Mouse (Mus musculus): ENCODE data around the gene Bag3. TPM values are rescaled to one million over a fixed set of nuclear protein-coding genes. Genes with fewer than 3 reads are reported as not detected.
A peak's percentile ranks its signal among the peaks of the same experiment; 100 is the strongest.

The Bag3 gene
- 12.7 and 14.2 TPM in 2 replicates for polyA plus RNA-seq (2015; fragmentation: Nextera tagmentation; extraction: Ambion mirVana)

- no peaks in the 10 kb centered on the region for H3K9me3 ChIP-seq (replicated peaks)
- peak within 1 kb of the TSS; percentile 74 for H3K4me3 ChIP-seq (replicated peaks)
- peak within 1 kb of the TSS; percentile 86 for H3K9ac ChIP-seq
- H3K4me2 ChIP-seq, result peak within 1 kb of the TSS; percentile 92
- H3K36me3 ChIP-seq, result no peaks in the 10 kb centered on the region
- peak within 1 kb of the TSS; percentile 92 for H3K27ac ChIP-seq
- peaks cover 20% of the 10 kb centered on the region for H3K4me1 ChIP-seq
- ATAC-seq (replicated peaks; ENCODE audit: low FRiP score), result peak; percentile 98
- no peaks in the 10 kb centered on the region for H3K27me3 ChIP-seq
- WGBS, result under 1% methylated on average over 45 of the region's 46 CpGs
These were observed at the start of gene Bag3 for GRCm38 (mm10) chr7:128523349-128523961. Gene Bag3 (plus strand): TSS chr7:128523616.

GRCm38 (mm10) chr7:128474322-128474721 is 49.1 kb upstream of the Bag3 start:
- no peaks in the 10 kb centered on the region for H3K27me3 ChIP-seq

GRCm38 (mm10) chr7:128488986-128489385 is 34.4 kb upstream of the Bag3 start:
- Histone ChIP-seq H3K9me3 (replicated peaks) (peaks cover 26% of the 10 kb centered on the region), H3K27ac (no peak overlapping the region), H3K4me2 (no peak overlapping the region), H3K4me3 (replicated peaks) (no peak overlapping the region), H3K36me3 (no peaks in the 10 kb centered on the region), H3K4me1 (no peaks in the 10 kb centered on the region), H3K9ac (no peak overlapping the region), H3K27me3 (no peaks in the 10 kb centered on the region)
- ATAC-seq (replicated peaks; ENCODE audit: low FRiP score), result no peak
- 92% methylated on average over 3 of the region's 3 CpGs for WGBS

More at GRCm38 (mm10) chr7:128474322-128474721, 49.1 kb upstream of the Bag3 start:
- 36% methylated on average over 10 of the region's 10 CpGs for WGBS
- H3K4me2 ChIP-seq, result peak overlapping the region; percentile 45
- H3K27ac ChIP-seq, result no peak overlapping the region
- H3K4me3 ChIP-seq (replicated peaks), result 0 out of 2 replicates have a peak overlapping the region, but pooled peaks have one; percentile 17
- H3K9ac ChIP-seq, result no peak overlapping the region
- H3K36me3 ChIP-seq, result no peaks in the 10 kb centered on the region
- no peaks in the 10 kb centered on the region for H3K4me1 ChIP-seq
- no peaks in the 10 kb centered on the region for H3K9me3 ChIP-seq (replicated peaks)
- ATAC-seq (replicated peaks; ENCODE audit: low FRiP score), result 0 out of 2 replicates have a peak, but pooled peaks have one; percentile 74

GRCm38 (mm10) chr7:128494546-128494945 is 28.9 kb upstream of the Bag3 start:
- Histone ChIP-seq H3K27me3 (no peaks in the 10 kb centered on the region), H3K9ac (no peak overlapping the region), H3K27ac (no peak overlapping the region), H3K9me3 (replicated peaks) (no peaks in the 10 kb centered on the region), H3K36me3 (no peaks in the 10 kb centered on the region), H3K4me3 (replicated peaks) (no peak overlapping the region), H3K4me1 (no peaks in the 10 kb centered on the region), H3K4me2 (no peak overlapping the region)
- 85% methylated on average over 5 of the region's 5 CpGs for WGBS
- no peak for ATAC-seq (replicated peaks; ENCODE audit: low FRiP score)

GRCm38 (mm10) chr7:128499801-128500200 is 23.6 kb upstream of the Bag3 start:
- Histone ChIP-seq H3K36me3 (no peaks in the 10 kb centered on the region), H3K27me3 (no peaks in the 10 kb centered on the region), H3K9ac (no peak overlapping the region), H3K9me3 (replicated peaks) (no peaks in the 10 kb centered on the region), H3K4me3 (replicated peaks) (no peak overlapping the region), H3K4me1 (no peaks in the 10 kb centered on the region), H3K27ac (no peak overlapping the region), H3K4me2 (no peak overlapping the region)
- ATAC-seq (replicated peaks; ENCODE audit: low FRiP score), result no peak
- 78% methylated on average over 6 of the region's 6 CpGs for WGBS

GRCm38 (mm10) chr7:128504091-128504490 is 19.3 kb upstream of the Bag3 start:
- Histone ChIP-seq H3K27me3 (no peaks in the 10 kb centered on the region), H3K36me3 (no peaks in the 10 kb centered on the region), H3K27ac (no peak overlapping the region), H3K9ac (no peak overlapping the region), H3K4me3 (replicated peaks) (no peak overlapping the region), H3K4me2 (no peak overlapping the region), H3K4me1 (no peaks in the 10 kb centered on the region), H3K9me3 (replicated peaks) (no peaks in the 10 kb centered on the region)
- ATAC-seq (replicated peaks; ENCODE audit: low FRiP score), result no peak
- 89% methylated on average over 6 of the region's 6 CpGs for WGBS

GRCm38 (mm10) chr7:128511936-128512335 is 11.5 kb upstream of the Bag3 start:
- peaks cover 9% of the 10 kb centered on the region; the same call in 1 of the 2 replicates for H3K4me1 ChIP-seq
- H3K4me2 ChIP-seq, result no peak overlapping the region
- no peaks in the 10 kb centered on the region for H3K27me3 ChIP-seq
- H3K27ac ChIP-seq, result no peak overlapping the region
- no peak for ATAC-seq (replicated peaks; ENCODE audit: low FRiP score)
- WGBS, result 94% methylated on average over 5 of the region's 5 CpGs
- no peak overlapping the region for H3K4me3 ChIP-seq (replicated peaks)
- H3K9me3 ChIP-seq (replicated peaks), result no peaks in the 10 kb centered on the region
- no peak overlapping the region for H3K9ac ChIP-seq
- no peaks in the 10 kb centered on the region for H3K36me3 ChIP-seq

- Histone ChIP-seq H3K27ac (no peak overlapping the region), H3K9me3 (replicated peaks) (no peaks in the 10 kb centered on the region), H3K4me1 (peaks cover 9% of the 10 kb centered on the region; the same call in 1 of the 2 replicates), H3K4me3 (replicated peaks) (no peak overlapping the region), H3K36me3 (no peaks in the 10 kb centered on the region), H3K9ac (no peak overlapping the region), H3K4me2 (peak overlapping the region; percentile 12; the same call in 1 of the 2 replicates), H3K27me3 (no peaks in the 10 kb centered on the region)
- no peak for ATAC-seq (replicated peaks; ENCODE audit: low FRiP score)
- 28% methylated on average over 7 of the region's 7 CpGs for WGBS
These were observed 9.9 kb upstream of the Bag3 start for GRCm38 (mm10) chr7:128513512-128513911.

GRCm38 (mm10) chr7:128514341-128514740 is 9.1 kb upstream of the Bag3 start:
- H3K27ac ChIP-seq, result no peak overlapping the region
- peaks cover 9% of the 10 kb centered on the region; the same call in 1 of the 2 replicates for H3K4me1 ChIP-seq
- no peak for ATAC-seq (replicated peaks; ENCODE audit: low FRiP score)
- H3K9me3 ChIP-seq (replicated peaks), result no peaks in the 10 kb centered on the region
- WGBS, result 53% methylated on average over 4 of the region's 4 CpGs
- no peak overlapping the region for H3K4me2 ChIP-seq
- H3K27me3 ChIP-seq, result no peaks in the 10 kb centered on the region
- H3K36me3 ChIP-seq, result no peaks in the 10 kb centered on the region
- H3K4me3 ChIP-seq (replicated peaks), result no peak overlapping the region
- no peak overlapping the region for H3K9ac ChIP-seq

GRCm38 (mm10) chr7:128516346-128516745 is 7.1 kb upstream of the Bag3 start:
- Histone ChIP-seq H3K4me2 (no peak overlapping the region), H3K27me3 (no peaks in the 10 kb centered on the region), H3K9me3 (replicated peaks) (no peaks in the 10 kb centered on the region), H3K27ac (no peak overlapping the region), H3K9ac (no peak overlapping the region), H3K36me3 (no peaks in the 10 kb centered on the region), H3K4me3 (replicated peaks) (no peak overlapping the region), H3K4me1 (peaks cover 9% of the 10 kb centered on the region; the same call in 1 of the 2 replicates)
- ATAC-seq (replicated peaks; ENCODE audit: low FRiP score), result no peak
- 74% methylated on average over 4 of the region's 4 CpGs for WGBS

- Histone ChIP-seq H3K9ac (no peak overlapping the region), H3K4me2 (no peak overlapping the region), H3K27me3 (no peaks in the 10 kb centered on the region), H3K4me3 (replicated peaks) (no peak overlapping the region), H3K27ac (no peak overlapping the region), H3K9me3 (replicated peaks) (no peaks in the 10 kb centered on the region), H3K4me1 (peaks cover 10% of the 10 kb centered on the region; the same call in 1 of the 2 replicates), H3K36me3 (no peaks in the 10 kb centered on the region)
- ATAC-seq (replicated peaks; ENCODE audit: low FRiP score), result no peak
- WGBS, result 76% methylated on average over 16 of the region's 16 CpGs
These were observed 3.9 kb upstream of the Bag3 start for GRCm38 (mm10) chr7:128519316-128520050.

GRCm38 (mm10) chr7:128523962-128524581 is 656 bp downstream of the Bag3 start:
- Histone ChIP-seq H3K9ac (peak overlapping the region; percentile 86), H3K9me3 (replicated peaks) (no peaks in the 10 kb centered on the region), H3K4me3 (replicated peaks) (peak overlapping the region; percentile 74), H3K27ac (peak overlapping the region; percentile 92), H3K27me3 (no peaks in the 10 kb centered on the region), H3K36me3 (no peaks in the 10 kb centered on the region), H3K4me2 (peak overlapping the region; percentile 92), H3K4me1 (peaks cover 26% of the 10 kb centered on the region)
- peak; percentile 77 for ATAC-seq (replicated peaks; ENCODE audit: low FRiP score)
- WGBS, result 1% methylated on average over 50 of the region's 51 CpGs
